Mouse (Mus musculus) liver, embryonic 13.5 days (tissue): ENCODE data around the gene Psrc1. TPM values are rescaled to one million over a fixed set of nuclear protein-coding genes. Genes with fewer than 3 reads are reported as not detected.

ENCODE experiments used
- ATAC-seq: fragments of 200-750 bp; cut with Nextera tagmentation; 2 replicates; pipeline ENCODE4 v1.8.0; 2017; ENCODE audit warnings: low read depth, mild to moderate bottlenecking, moderate number of reproducible peaks, moderate library complexity
- DNase-seq: peaks from one replicate; pipeline ENCODE4 v3.0.0; 2022
- H3K27ac ChIP-seq: fragments of 300-500 bp; sonication (generic); 2 replicates; pipeline ENCODE4 v1.5.1; 2015; ENCODE audit warnings: moderate library complexity, mild to moderate bottlenecking, inconsistent platforms
- H3K27me3 ChIP-seq: fragments of 300-500 bp; sonication (generic); 2 replicates; pipeline ENCODE4 v1.6.1; 2015; ENCODE audit warnings: mild to moderate bottlenecking, inconsistent platforms
- H3K36me3 ChIP-seq: fragments of 300-500 bp; sonication (generic); 2 replicates; pipeline ENCODE4 v1.6.1; 2015; ENCODE audit warnings: mild to moderate bottlenecking, inconsistent platforms
- H3K4me1 ChIP-seq: fragments of 300-500 bp; sonication (generic); replicated peaks from 2 replicates; pipeline ENCODE4 v1.6.1; 2015; ENCODE audit warnings: inconsistent platforms
- H3K4me2 ChIP-seq: fragments of 300-500 bp; sonication (generic); 2 replicates; pipeline ENCODE4 v1.6.1; 2015; ENCODE audit warnings: inconsistent platforms, mild to moderate bottlenecking, moderate library complexity
- H3K4me3 ChIP-seq: fragments of 300-500 bp; sonication (generic); replicated peaks from 2 replicates; pipeline ENCODE4 v1.5.1; 2015; ENCODE audit warnings: mild to moderate bottlenecking, inconsistent platforms
- H3K9ac ChIP-seq: fragments of 300-500 bp; sonication (generic); 2 replicates; pipeline ENCODE4 v1.6.1; 2015; ENCODE audit warnings: mild to moderate bottlenecking, inconsistent platforms
- H3K9me3 ChIP-seq: fragments of 300-500 bp; sonication (generic); replicated peaks from 2 replicates; pipeline ENCODE4 v1.6.1; 2016; ENCODE audit warnings: inconsistent platforms
- WGBS: fragments of 180-500 bp; shearing (Covaris S2); methylation state at CpG from one replicate; pipeline ENCODE4 v1.1.7; 2015; ENCODE audit not compliant: insufficient replicate concordance; 5-methylcytosine and 5-hydroxymethylcytosine counted together
- polyA plus RNA-seq: library from polyadenylated mRNA; unstranded; fragments of >200 nt; fragmentation: Nextera tagmentation; extraction: Ambion mirVana; gene quantifications from 2 replicates; pipeline ENCODE4 v1.2.1, GENCODE M21; 2015

Gene Psrc1
- polyA plus RNA-seq, 1 experiment from 2014 or later, result 14.9 TPM

GRCm38 (mm10) chr3:108364270-108364995, 19.2 kb upstream of the Psrc1 start, which contains the start of gene Mybphl:
TSS of gene Mybphl (plus strand) at chr3:108364911.
- no peaks in the 10 kb centered on the region for H3K36me3 ChIP-seq
- DNase-seq (no peak), ATAC-seq (0 out of 2 replicates have a peak, but pooled peaks have one; percentile 21)
- H3K27ac ChIP-seq, result no peak within 1 kb of the TSS
- WGBS, result 42% methylated on average over 9 of the region's 9 CpGs
- H3K4me3 ChIP-seq, result no peak within 1 kb of the TSS
- no peaks in the 10 kb centered on the region for H3K9me3 ChIP-seq
- no peaks in the 10 kb centered on the region for H3K27me3 ChIP-seq
- H3K4me1 ChIP-seq, result peaks cover 39% of the 10 kb centered on the region
- no peak within 1 kb of the TSS for H3K9ac ChIP-seq
- no peak within 1 kb of the TSS for H3K4me2 ChIP-seq

- ATAC-seq (no peak), DNase-seq (no peak)
- H3K27me3 ChIP-seq, result no peaks in the 10 kb centered on the region
- no peaks in the 10 kb centered on the region for H3K9me3 ChIP-seq
- no peak overlapping the region for H3K4me2 ChIP-seq
- H3K4me1 ChIP-seq, result peaks cover 35% of the 10 kb centered on the region
- no peak overlapping the region for H3K4me3 ChIP-seq
- no peak overlapping the region for H3K9ac ChIP-seq
- no peak overlapping the region for H3K27ac ChIP-seq
- 44% methylated on average over 9 of the region's 9 CpGs for WGBS
- H3K36me3 ChIP-seq, result no peaks in the 10 kb centered on the region
Measured at GRCm38 (mm10) chr3:108367173-108367572, 16.5 kb upstream of the Psrc1 start.

- no peak overlapping the region for H3K4me3 ChIP-seq
- peaks cover 35% of the 10 kb centered on the region for H3K4me1 ChIP-seq
- 62% methylated on average over 3 of the region's 3 CpGs for WGBS
- no peak overlapping the region for H3K9ac ChIP-seq
- ATAC-seq (no peak), DNase-seq (no peak)
- H3K4me2 ChIP-seq, result no peak overlapping the region
- H3K27me3 ChIP-seq, result no peaks in the 10 kb centered on the region
- no peak overlapping the region for H3K27ac ChIP-seq
- no peaks in the 10 kb centered on the region for H3K9me3 ChIP-seq
- H3K36me3 ChIP-seq, result no peaks in the 10 kb centered on the region
Measured at GRCm38 (mm10) chr3:108367828-108368227, 15.8 kb upstream of the Psrc1 start.

- WGBS, result 47% methylated on average over 5 of the region's 5 CpGs
Measured at GRCm38 (mm10) chr3:108368721-108369120, 14.9 kb upstream of the Psrc1 start.

GRCm38 (mm10) chr3:108372274-108372673, 11.4 kb upstream of the Psrc1 start:
- ATAC-seq (no peak), DNase-seq (no peak)
- Histone ChIP-seq H3K9ac (no peak overlapping the region), H3K4me1 (peaks cover 14% of the 10 kb centered on the region), H3K27me3 (no peaks in the 10 kb centered on the region), H3K36me3 (no peaks in the 10 kb centered on the region), H3K9me3 (no peaks in the 10 kb centered on the region), H3K4me2 (no peak overlapping the region), H3K4me3 (no peak overlapping the region), H3K27ac (no peak overlapping the region)
- WGBS, result 43% methylated on average over 3 of the region's 3 CpGs

More at GRCm38 (mm10) chr3:108368721-108369120, 14.9 kb upstream of the Psrc1 start:
- no peak overlapping the region for H3K4me3 ChIP-seq
- no peaks in the 10 kb centered on the region for H3K27me3 ChIP-seq
- no peak overlapping the region for H3K27ac ChIP-seq
- DNase-seq (no peak), ATAC-seq (peak; percentile 34; the same call in 1 of the 2 replicates)
- H3K4me1 ChIP-seq, result peaks cover 29% of the 10 kb centered on the region
- H3K9ac ChIP-seq, result no peak overlapping the region
- no peaks in the 10 kb centered on the region for H3K9me3 ChIP-seq
- H3K36me3 ChIP-seq, result no peaks in the 10 kb centered on the region
- H3K4me2 ChIP-seq, result no peak overlapping the region

GRCm38 (mm10) chr3:108372691-108373090, 10.9 kb upstream of the Psrc1 start:
- Histone ChIP-seq H3K4me1 (peaks cover 13% of the 10 kb centered on the region), H3K36me3 (no peaks in the 10 kb centered on the region), H3K9me3 (no peaks in the 10 kb centered on the region), H3K9ac (no peak overlapping the region), H3K4me3 (no peak overlapping the region), H3K27ac (no peak overlapping the region), H3K4me2 (no peak overlapping the region), H3K27me3 (no peaks in the 10 kb centered on the region)
- 53% methylated on average over 3 of the region's 3 CpGs for WGBS
- no peak for DNase-seq
- no peak for ATAC-seq

- Histone ChIP-seq H3K4me1 (peaks cover 45% of the 10 kb centered on the region), H3K36me3 (no peaks in the 10 kb centered on the region), H3K9ac (no peak overlapping the region), H3K4me2 (no peak overlapping the region), H3K4me3 (no peak overlapping the region), H3K27me3 (no peaks in the 10 kb centered on the region), H3K27ac (no peak overlapping the region), H3K9me3 (no peaks in the 10 kb centered on the region)
- ATAC-seq (no peak), DNase-seq (no peak)
- 65% methylated on average over 7 of the region's 7 CpGs for WGBS
Measured at GRCm38 (mm10) chr3:108378875-108379663, 4.6 kb upstream of the Psrc1 start.

- H3K4me2 ChIP-seq, result no peak overlapping the region
- peaks cover 58% of the 10 kb centered on the region for H3K4me1 ChIP-seq
- DNase-seq (no peak), ATAC-seq (no peak)
- peaks cover under 1% of the 10 kb centered on the region; the same call in 1 of the 2 replicates for H3K36me3 ChIP-seq
- H3K27ac ChIP-seq, result no peak overlapping the region
- H3K4me3 ChIP-seq, result no peak overlapping the region
- H3K9me3 ChIP-seq, result no peaks in the 10 kb centered on the region
- WGBS, result 61% methylated on average over 6 of the region's 6 CpGs
- H3K9ac ChIP-seq, result no peak overlapping the region
- H3K27me3 ChIP-seq, result no peaks in the 10 kb centered on the region
Measured at GRCm38 (mm10) chr3:108380695-108381094, 2.9 kb upstream of the Psrc1 start.

GRCm38 (mm10) chr3:108381945-108382875, 1.4 kb upstream of the Psrc1 start:
- Histone ChIP-seq H3K4me2 (peak overlapping the region; percentile 80), H3K4me3 (peak overlapping the region; percentile 68), H3K27ac (no peak overlapping the region), H3K36me3 (peaks cover 14% of the 10 kb centered on the region), H3K9ac (peak overlapping the region; percentile 51), H3K27me3 (no peaks in the 10 kb centered on the region), H3K4me1 (peaks cover 58% of the 10 kb centered on the region), H3K9me3 (no peaks in the 10 kb centered on the region)
- DNase-seq (no peak), ATAC-seq (no peak)
- 40% methylated on average over 14 of the region's 14 CpGs for WGBS

- H3K4me3 ChIP-seq, result peak overlapping the region; percentile 68
- WGBS, result 48% methylated on average over 2 of the region's 2 CpGs
- H3K4me1 ChIP-seq, result peaks cover 57% of the 10 kb centered on the region
Measured at GRCm38 (mm10) chr3:108384425-108384824, 786 bp downstream of the Psrc1 start.

GRCm38 (mm10) chr3:108386186-108386585, 2.5 kb downstream of the Psrc1 start:
- Histone ChIP-seq H3K36me3 (peaks cover 20% of the 10 kb centered on the region), H3K4me2 (no peak overlapping the region), H3K9ac (no peak overlapping the region), H3K4me3 (no peak overlapping the region), H3K27me3 (no peaks in the 10 kb centered on the region), H3K9me3 (no peaks in the 10 kb centered on the region), H3K27ac (no peak overlapping the region), H3K4me1 (peaks cover 48% of the 10 kb centered on the region)
- 85% methylated on average over 10 of the region's 10 CpGs for WGBS
- ATAC-seq (no peak), DNase-seq (no peak)

More at GRCm38 (mm10) chr3:108384425-108384824, 786 bp downstream of the Psrc1 start:
- Histone ChIP-seq H3K36me3 (peaks cover 20% of the 10 kb centered on the region), H3K9me3 (no peaks in the 10 kb centered on the region), H3K9ac (peak overlapping the region; percentile 77), H3K27ac (peak overlapping the region; percentile 63), H3K27me3 (no peaks in the 10 kb centered on the region), H3K4me2 (peak overlapping the region; percentile 80)
- DNase-seq (no peak), ATAC-seq (no peak)
